Mouse (Mus musculus) large intestine, adult 2 months (tissue): Measurements from ENCODE around the gene Naa35. TPM values are rescaled to one million over a fixed set of nuclear protein-coding genes. Genes with fewer than 3 reads are reported as not detected.

ENCODE experiments used
- polyA plus RNA-seq: library from polyadenylated mRNA; depleted of rRNA; stranded (reverse); fragments of >200 nt; gene quantifications from 2 replicates; pipeline ENCODE4 v1.2.3, GENCODE M21; 2012; rRNA removed

Gene Naa35
- polyA plus RNA-seq, 1 experiment, result 43.7 TPM

Other genes starting within 250 kb of the Naa35 start
- 2.2 and 2.8 TPM in 2 replicates for gene Agtpbp1, start within 50 bp of the Naa35 start, polyA plus RNA-seq
- 84.2 and 88.5 TPM in 2 replicates for gene Golm1, start 90.6 kb downstream of the Naa35 start, polyA plus RNA-seq
- not detected in 2 replicates for gene 4921517D22Rik, start 108.8 kb downstream of the Naa35 start, polyA plus RNA-seq
- not detected in 2 replicates for gene Spata31d1a, start 125.1 kb downstream of the Naa35 start, polyA plus RNA-seq
- gene Spata31d1b, start 127.0 kb downstream of the Naa35 start, polyA plus RNA-seq, result not detected in 2 replicates
- gene Spata31d1d, start 146.5 kb downstream of the Naa35 start, polyA plus RNA-seq, result not detected in 2 replicates
- not detected in 2 replicates for gene 1700014D04Rik, start 161.5 kb downstream of the Naa35 start, polyA plus RNA-seq
- gene Isca1, start 184.6 kb downstream of the Naa35 start, polyA plus RNA-seq, result 76.0 and 77.7 TPM in 2 replicates
- gene Gm49354, start 197.0 kb downstream of the Naa35 start, polyA plus RNA-seq, result not detected in 2 replicates
- 20.5 and 34.0 TPM in 2 replicates for gene Tut7, start 237.9 kb downstream of the Naa35 start, polyA plus RNA-seq